Mouse (Mus musculus) layer of hippocampus, adult 2 months (tissue): ENCODE measurements around the gene Uvrag. TPM values are rescaled to one million over a fixed set of nuclear protein-coding genes. Genes with fewer than 3 reads are reported as not detected.

Experiments
- DNase-seq, 2 experiments: peaks; one replicate each; pipeline ENCODE4 v3.0.0; 2022; ENCODE audit warnings: low spot score in 2 of 2
- H3K27ac ChIP-seq: fragments of 200-600 bp; 2 replicates; pipeline ENCODE4 v1.8.1; 2022
- H3K4me3 ChIP-seq: fragments of 200-600 bp; 2 replicates; pipeline ENCODE4 v1.8.1; 2022; ENCODE audit warnings: mild to moderate bottlenecking
- CTCF ChIP-seq: fragments of 200-600 bp; conservative IDR thresholded peaks from 2 replicates; pipeline ENCODE4 v1.8.1; 2022; ENCODE audit warnings: antibody characterized with exemption, mild to moderate bottlenecking, moderate library complexity
- total RNA-seq, 2 experiments: library from RNA; stranded (reverse); gene quantifications; 2 replicates each; pipeline ENCODE4 v1.2.3; 2021

The Uvrag gene
- total RNA-seq, 2 experiments from 2014 or later, result 48.9 to 52.4 TPM

DNA sequence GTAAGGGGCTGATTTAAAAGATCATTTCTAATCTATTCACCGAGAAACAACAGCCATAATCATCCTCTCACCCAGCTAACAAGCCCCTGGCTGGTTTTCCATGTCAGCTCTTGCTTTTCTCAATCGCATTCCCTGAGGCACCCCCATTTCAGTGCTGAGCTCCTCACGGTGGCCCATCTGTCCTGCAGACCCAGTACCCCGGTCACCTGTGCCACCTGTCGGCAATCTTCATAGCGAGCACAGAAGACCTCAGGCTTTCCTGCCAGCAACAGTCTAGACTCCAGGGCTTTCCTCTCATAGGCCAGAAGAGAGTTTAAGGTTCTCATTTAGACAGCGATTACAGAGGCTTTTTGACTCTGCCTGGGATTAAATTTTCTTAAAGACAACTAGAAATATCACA lies 115.7 kb downstream of the Uvrag start:
- no peak for TF ChIP-seq CTCF
- Histone ChIP-seq H3K4me3 (no peak overlapping the region), H3K27ac (peak overlapping the region; percentile 68)
- no peak for DNase-seq

DNA sequence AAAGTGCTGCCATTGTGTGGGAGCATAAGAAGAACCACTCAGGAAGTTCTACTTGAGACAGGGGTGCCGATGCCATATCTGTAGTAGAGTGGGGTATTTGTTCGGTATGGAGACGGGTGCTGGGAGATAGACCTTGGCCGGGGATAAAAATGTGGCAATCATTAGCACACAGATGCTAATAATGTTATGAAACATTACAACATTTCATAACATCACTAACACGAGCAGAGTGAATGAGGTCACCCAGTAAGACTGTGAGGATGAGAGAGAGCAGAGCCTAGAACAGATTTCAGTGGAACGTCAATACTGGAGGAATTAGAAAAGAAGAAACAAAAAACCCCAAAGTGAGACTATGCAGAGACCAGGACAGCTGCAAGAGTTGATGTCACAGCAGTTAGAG lies 116.2 kb downstream of the Uvrag start:
- peak overlapping the region; percentile 68 for H3K27ac ChIP-seq
- no peak for TF ChIP-seq CTCF
- no peak for DNase-seq
- no peak overlapping the region for H3K4me3 ChIP-seq

- TF ChIP-seq CTCF, result no peak
- DNase-seq, result no peak
- Histone ChIP-seq H3K27ac (no peak overlapping the region; the same call in 1 of the 2 replicates), H3K4me3 (no peak overlapping the region)
Measured at GRCm38 (mm10) chr7:99023931-99024330, 117.0 kb downstream of the Uvrag start.

- Histone ChIP-seq H3K4me3 (no peak overlapping the region), H3K27ac (no peak overlapping the region)
- TF ChIP-seq CTCF, result peak; percentile 50
- DNase-seq, result no peak
Measured at GRCm38 (mm10) chr7:99021277-99021676, 119.7 kb downstream of the Uvrag start.

DNA sequence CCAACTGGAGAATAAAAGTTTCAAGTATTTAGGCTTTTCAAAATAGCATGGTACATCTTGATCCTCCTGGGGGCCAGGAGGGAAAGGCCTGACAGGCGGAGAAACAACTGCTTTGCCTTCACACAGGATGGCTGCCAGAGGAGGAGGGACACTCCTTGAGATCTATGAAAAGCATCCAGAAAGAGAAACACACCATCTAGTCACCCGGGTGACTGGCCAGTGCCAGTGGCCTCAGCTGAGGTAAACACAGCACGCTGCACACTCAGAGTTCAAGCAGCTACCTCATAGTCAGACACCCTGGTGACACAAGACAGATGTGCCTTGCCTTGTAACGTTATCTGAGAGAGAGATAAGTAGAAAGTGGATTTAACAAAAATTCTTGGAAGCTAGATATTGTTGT lies 120.6 kb downstream of the Uvrag start:
- H3K27ac ChIP-seq, result 0 out of 2 replicates have a peak overlapping the region, but pooled peaks have one; percentile 6
- DNase-seq, result no peak
- no peak for TF ChIP-seq CTCF

DNA sequence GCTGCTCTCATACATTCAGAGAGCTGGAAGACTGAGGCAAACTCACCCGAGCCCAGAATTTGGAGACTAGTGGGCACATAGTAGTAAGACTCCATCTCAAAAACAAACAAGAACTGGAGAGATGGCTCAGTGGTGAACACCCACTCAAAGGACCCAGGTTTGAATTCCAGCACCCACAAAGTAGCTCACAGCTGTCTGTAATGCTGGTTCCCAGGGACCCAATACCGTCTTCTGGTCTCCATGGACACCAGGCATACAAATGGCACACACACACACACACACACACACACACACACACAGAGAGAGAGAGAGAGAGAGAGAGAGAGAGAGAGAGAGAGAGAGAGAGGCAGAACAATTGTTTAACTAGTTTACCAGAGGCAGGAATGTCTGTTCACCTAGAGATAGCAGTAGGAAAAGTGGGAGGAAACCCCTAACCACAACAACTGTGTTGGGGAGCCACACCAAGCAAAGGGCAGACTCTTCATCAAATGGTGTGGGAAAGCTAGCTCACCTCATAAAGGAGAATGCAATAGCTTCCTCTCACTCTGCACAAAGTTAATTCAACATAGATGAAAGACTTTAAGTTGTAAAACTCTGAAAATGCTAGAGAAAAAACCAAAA lies 123.6 kb downstream of the Uvrag start:
- no peak overlapping the region for H3K27ac ChIP-seq
- TF ChIP-seq CTCF, result no peak
- DNase-seq, result no peak
- no peak overlapping the region for H3K4me3 ChIP-seq

More for the DNA sequence above, 120.6 kb downstream of the Uvrag start:
- no peak overlapping the region for H3K4me3 ChIP-seq

- Histone ChIP-seq H3K27ac (peak overlapping the region; percentile 55; the same call in 1 of the 2 replicates), H3K4me3 (no peak overlapping the region)
- TF ChIP-seq CTCF, result no peak
- DNase-seq, result no peak
Measured at GRCm38 (mm10) chr7:99015914-99016313, 125.0 kb downstream of the Uvrag start.

DNA sequence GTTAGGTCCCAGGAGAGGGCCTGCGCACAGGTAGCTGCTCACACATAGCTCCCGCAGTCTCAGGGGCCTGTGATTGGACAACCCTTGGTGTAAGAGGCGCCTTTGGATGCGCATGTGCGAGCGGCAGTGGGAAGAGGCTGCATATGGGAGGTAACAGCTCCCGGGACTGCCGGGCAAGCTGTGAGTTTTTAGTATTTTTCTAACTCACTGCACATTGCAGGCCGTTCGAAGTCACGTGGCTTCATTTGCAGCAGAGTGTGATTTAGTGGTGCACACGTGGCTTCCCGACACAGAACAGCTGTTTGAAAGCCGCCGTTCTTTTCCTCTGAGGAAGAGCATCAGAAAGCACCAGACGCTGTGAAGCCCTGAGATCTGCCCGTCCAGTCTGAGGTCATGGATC lies 125.5 kb downstream of the Uvrag start:
- no peak for TF ChIP-seq CTCF
- no peak overlapping the region for H3K4me3 ChIP-seq
- peak overlapping the region; percentile 55; the same call in 1 of the 2 replicates for H3K27ac ChIP-seq
- DNase-seq, result peak; percentile 41 to 60

DNA sequence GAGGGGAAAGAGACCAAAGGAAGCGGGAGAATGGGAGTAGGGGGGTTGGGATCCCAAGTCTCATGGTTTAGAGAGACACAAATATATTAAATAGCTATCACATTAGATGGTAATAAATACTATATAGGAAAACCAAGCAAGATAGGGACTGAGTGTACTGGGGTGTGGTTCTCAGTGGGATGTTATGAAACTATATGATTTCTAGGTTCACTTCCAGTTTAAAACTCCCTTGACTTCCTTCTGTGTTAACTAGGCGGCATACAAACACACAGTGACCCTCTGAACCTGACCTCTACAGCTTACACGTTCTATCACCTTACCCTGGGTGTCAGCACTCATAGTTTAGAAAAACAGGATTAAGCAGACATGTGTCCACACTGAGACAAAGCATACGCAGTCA lies 126.3 kb downstream of the Uvrag start:
- H3K27ac ChIP-seq, result no peak overlapping the region
- H3K4me3 ChIP-seq, result no peak overlapping the region
- no peak for DNase-seq
- no peak for TF ChIP-seq CTCF

DNA sequence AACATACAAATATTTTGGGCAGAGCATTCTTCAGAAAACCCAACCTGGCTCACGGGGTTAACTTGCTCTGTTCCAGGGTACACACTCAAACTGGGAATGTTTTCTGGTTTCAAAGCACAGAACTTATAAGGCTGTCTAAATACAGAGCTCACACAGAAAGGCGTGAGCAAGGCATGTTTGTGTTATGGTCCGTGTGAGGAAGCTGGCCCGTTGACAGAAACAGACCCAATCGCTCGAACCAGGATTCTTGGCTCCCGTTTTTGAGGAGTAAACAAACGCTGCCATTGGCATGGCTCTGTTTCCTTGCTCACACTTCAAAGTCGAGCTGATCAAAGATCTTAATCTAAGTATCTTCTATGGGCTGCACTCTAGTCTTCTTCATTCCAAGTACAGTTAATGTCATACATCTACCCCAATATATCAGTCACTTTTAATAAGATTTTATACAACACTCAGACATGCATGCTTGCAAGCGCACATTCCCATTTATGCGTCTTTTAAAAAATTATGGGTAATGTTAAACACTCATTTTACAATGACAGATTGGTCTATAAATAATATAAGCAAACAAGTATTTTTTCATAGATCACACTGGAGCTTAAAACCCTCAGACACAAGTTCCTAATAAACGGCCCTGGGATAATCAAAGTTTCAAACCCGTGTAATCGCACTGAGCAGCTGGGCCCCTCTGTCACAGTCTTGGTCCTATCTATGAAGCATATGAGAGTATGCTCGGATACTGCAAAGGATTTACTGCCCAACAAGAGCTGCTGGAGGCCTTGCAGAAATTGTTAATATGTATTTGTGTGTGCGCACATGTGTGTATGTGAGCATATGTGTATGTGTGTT lies 133.2 kb downstream of the Uvrag start:
- no peak for DNase-seq
- no peak overlapping the region for H3K27ac ChIP-seq
- no peak overlapping the region for H3K4me3 ChIP-seq
- no peak for TF ChIP-seq CTCF

- no peak for DNase-seq
- Histone ChIP-seq H3K27ac (no peak overlapping the region), H3K4me3 (no peak overlapping the region)
- no peak for TF ChIP-seq CTCF
Measured at GRCm38 (mm10) chr7:99003231-99003630, 137.7 kb downstream of the Uvrag start.

GRCm38 (mm10) chr7:98998722-98999121 lies 142.2 kb downstream of the Uvrag start:
- Histone ChIP-seq H3K4me3 (no peak overlapping the region), H3K27ac (no peak overlapping the region)
- DNase-seq, result no peak
- TF ChIP-seq CTCF, result no peak

GRCm38 (mm10) chr7:98997760-98998159 lies 143.2 kb downstream of the Uvrag start:
- no peak for DNase-seq
- TF ChIP-seq CTCF, result no peak
- Histone ChIP-seq H3K27ac (no peak overlapping the region), H3K4me3 (no peak overlapping the region)

- no peak for DNase-seq
- Histone ChIP-seq H3K27ac (no peak overlapping the region), H3K4me3 (no peak overlapping the region)
- no peak for TF ChIP-seq CTCF
Measured at GRCm38 (mm10) chr7:98996791-98997190, 144.2 kb downstream of the Uvrag start.
